Mouse (Mus musculus) liver, embryonic 13.5 days (tissue): ENCODE measurements at regions not wholly inside any gene's neighbourhood (a gene's known extent, or its start where the extent isn't known, plus 50 kb on each side); places are given as distances from the start of the nearest gene placed in this dataset.

Experiments
- ATAC-seq: fragments of 200-750 bp; cut with Nextera tagmentation; 2 replicates; pipeline ENCODE4 v1.8.0; 2017; ENCODE audit warnings: low read depth, mild to moderate bottlenecking, moderate number of reproducible peaks, moderate library complexity
- DNase-seq: peaks from one replicate; pipeline ENCODE4 v3.0.0; 2022
- H3K27ac ChIP-seq: fragments of 300-500 bp; sonication (generic); 2 replicates; pipeline ENCODE4 v1.5.1; 2015; ENCODE audit warnings: moderate library complexity, mild to moderate bottlenecking, inconsistent platforms
- H3K27me3 ChIP-seq: fragments of 300-500 bp; sonication (generic); 2 replicates; pipeline ENCODE4 v1.6.1; 2015; ENCODE audit warnings: mild to moderate bottlenecking, inconsistent platforms
- H3K36me3 ChIP-seq: fragments of 300-500 bp; sonication (generic); 2 replicates; pipeline ENCODE4 v1.6.1; 2015; ENCODE audit warnings: mild to moderate bottlenecking, inconsistent platforms
- H3K4me1 ChIP-seq: fragments of 300-500 bp; sonication (generic); replicated peaks from 2 replicates; pipeline ENCODE4 v1.6.1; 2015; ENCODE audit warnings: inconsistent platforms
- H3K4me2 ChIP-seq: fragments of 300-500 bp; sonication (generic); 2 replicates; pipeline ENCODE4 v1.6.1; 2015; ENCODE audit warnings: inconsistent platforms, mild to moderate bottlenecking, moderate library complexity
- H3K4me3 ChIP-seq: fragments of 300-500 bp; sonication (generic); replicated peaks from 2 replicates; pipeline ENCODE4 v1.5.1; 2015; ENCODE audit warnings: mild to moderate bottlenecking, inconsistent platforms
- H3K9ac ChIP-seq: fragments of 300-500 bp; sonication (generic); 2 replicates; pipeline ENCODE4 v1.6.1; 2015; ENCODE audit warnings: mild to moderate bottlenecking, inconsistent platforms
- H3K9me3 ChIP-seq: fragments of 300-500 bp; sonication (generic); replicated peaks from 2 replicates; pipeline ENCODE4 v1.6.1; 2016; ENCODE audit warnings: inconsistent platforms
- WGBS: fragments of 180-500 bp; shearing (Covaris S2); methylation state at CpG from one replicate; pipeline ENCODE4 v1.1.7; 2015; ENCODE audit not compliant: insufficient replicate concordance; 5-methylcytosine and 5-hydroxymethylcytosine counted together

DNA sequence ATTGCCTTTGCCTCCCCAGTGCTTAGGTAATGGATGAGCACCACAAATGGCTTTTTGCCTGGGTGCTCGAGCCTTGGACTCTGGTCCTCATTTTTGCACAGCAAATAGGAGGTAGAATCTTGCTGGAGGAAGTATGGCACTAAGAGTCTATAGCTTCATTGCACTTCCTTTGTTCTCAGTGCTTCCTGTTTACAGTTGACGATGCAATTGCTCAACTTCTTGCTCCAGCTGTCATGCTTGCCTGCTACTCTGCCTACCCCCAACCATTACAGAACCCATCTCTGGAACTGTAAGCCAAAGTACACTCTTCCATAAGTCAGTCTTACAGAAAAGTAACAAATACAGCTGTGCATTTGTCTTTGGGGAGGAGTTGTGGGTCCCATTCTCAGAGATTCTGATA lies 79.8 kb upstream of the Slc7a14 start:
- WGBS = 28% methylated on average over 2 of the region's 2 CpGs
- H3K4me1 ChIP-seq = no peaks in the 10 kb centered on the region
- H3K27ac ChIP-seq = no peak overlapping the region
- H3K4me3 ChIP-seq = no peak overlapping the region
- no peaks in the 10 kb centered on the region for H3K9me3 ChIP-seq
- ATAC-seq (no peak), DNase-seq (no peak)
- no peaks in the 10 kb centered on the region for H3K27me3 ChIP-seq
- H3K4me2 ChIP-seq = no peak overlapping the region
- no peak overlapping the region for H3K9ac ChIP-seq
- no peaks in the 10 kb centered on the region for H3K36me3 ChIP-seq

DNA sequence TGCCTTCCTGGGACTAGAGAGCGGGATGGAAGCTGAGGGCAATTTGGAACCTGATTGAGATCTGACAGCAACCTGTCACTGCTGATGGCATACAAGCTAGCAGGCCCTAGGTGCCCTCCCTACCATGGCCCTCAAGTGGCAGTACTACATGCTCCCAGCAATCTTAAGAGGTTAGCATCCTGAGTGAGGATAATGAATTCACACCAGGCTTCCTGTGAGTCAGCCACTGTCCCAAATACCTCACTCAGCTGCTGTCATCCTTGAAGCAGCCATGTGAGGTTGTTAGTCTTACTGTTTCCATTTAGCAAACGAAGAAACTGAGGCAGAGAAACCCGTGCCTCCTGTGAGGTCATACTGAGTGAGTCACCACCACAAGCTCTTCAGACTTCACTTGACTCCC lies 65.5 kb upstream of the Slc7a14 start:
- 52% methylated on average over 3 of the region's 3 CpGs for WGBS
- DNase-seq = no peak
- H3K36me3 ChIP-seq = no peaks in the 10 kb centered on the region

DNA sequence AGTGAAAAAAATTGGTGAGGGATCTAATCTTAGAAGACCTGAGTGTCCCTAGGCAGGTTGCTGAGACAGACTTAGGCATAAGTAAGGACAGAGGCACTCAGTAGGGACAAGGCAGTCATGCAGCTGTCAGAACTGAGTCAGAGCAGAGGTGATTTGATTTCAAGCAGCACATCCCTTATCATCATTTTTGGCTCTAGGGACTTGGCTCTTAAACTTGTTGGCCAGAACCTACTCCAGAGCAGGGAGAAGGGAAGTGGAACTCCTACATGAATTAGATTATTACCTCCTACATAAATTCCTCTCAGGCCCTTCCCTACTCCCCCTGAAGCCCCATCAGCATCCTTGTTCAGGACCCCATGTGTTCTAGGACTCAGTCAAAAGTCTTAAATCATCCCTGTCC lies 63.9 kb upstream of the Slc7a14 start:
- Histone ChIP-seq H3K27ac (no peak overlapping the region), H3K9ac (no peak overlapping the region), H3K4me3 (no peak overlapping the region), H3K36me3 (no peaks in the 10 kb centered on the region), H3K9me3 (no peaks in the 10 kb centered on the region), H3K4me1 (no peaks in the 10 kb centered on the region), H3K27me3 (no peaks in the 10 kb centered on the region), H3K4me2 (no peak overlapping the region)
- no peak for ATAC-seq
- no peak for DNase-seq

More for the DNA sequence above, 65.5 kb upstream of the Slc7a14 start:
- ATAC-seq = no peak
- no peak overlapping the region for H3K27ac ChIP-seq
- no peaks in the 10 kb centered on the region for H3K9me3 ChIP-seq
- H3K4me2 ChIP-seq = no peak overlapping the region
- no peaks in the 10 kb centered on the region for H3K4me1 ChIP-seq
- no peak overlapping the region for H3K9ac ChIP-seq
- H3K4me3 ChIP-seq = no peak overlapping the region
- H3K27me3 ChIP-seq = no peaks in the 10 kb centered on the region

DNA sequence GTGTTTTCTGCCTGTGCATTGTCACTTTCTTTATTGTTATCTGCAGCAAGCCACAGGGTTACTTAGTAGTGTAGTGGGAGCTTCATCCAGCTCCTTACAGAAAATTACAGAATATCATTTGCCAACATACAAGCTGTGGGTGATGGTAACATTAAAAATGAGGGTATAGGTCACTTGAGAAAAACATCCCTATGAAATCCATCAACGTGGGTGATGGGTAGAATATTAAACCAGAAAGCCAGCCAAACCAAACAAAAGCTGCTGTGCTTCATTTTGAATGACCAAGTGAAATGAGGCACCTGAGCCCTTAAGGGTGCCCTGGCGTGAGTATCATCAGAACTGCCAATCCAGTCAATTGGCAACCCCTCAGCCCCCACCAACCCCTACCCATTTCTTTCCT lies 58.1 kb upstream of the Slc7a14 start:
- Histone ChIP-seq H3K9me3 (no peaks in the 10 kb centered on the region), H3K36me3 (no peaks in the 10 kb centered on the region), H3K4me1 (no peaks in the 10 kb centered on the region), H3K27ac (no peak overlapping the region), H3K27me3 (no peaks in the 10 kb centered on the region), H3K4me3 (no peak overlapping the region), H3K4me2 (no peak overlapping the region), H3K9ac (no peak overlapping the region)
- WGBS = 49% methylated on average over 2 of the region's 2 CpGs
- DNase-seq (no peak), ATAC-seq (no peak)
